Mouse (Mus musculus): ENCODE results near the gene Pacsin2. TPM values are rescaled to one million over a fixed set of nuclear protein-coding genes. Genes with fewer than 3 reads are reported as not detected.

The Pacsin2 gene
- polyA plus RNA-seq, 1 experiment from 2014 or later: 85.4 TPM

GRCm38 (mm10) chr15:83430419-83430818, 34.0 kb downstream of the Pacsin2 start:
- H3K27ac ChIP-seq (ENCODE audit: low read length): no peak overlapping the region
- H3K36me3 ChIP-seq (ENCODE audit: insufficient read depth, low read length): no peaks in the 10 kb centered on the region
- H3K27me3 ChIP-seq (ENCODE audit: insufficient read depth, low read length): no peaks in the 10 kb centered on the region
- no peak overlapping the region for H3K9ac ChIP-seq (replicated peaks; ENCODE audit: low read length)
- WGBS: 68% methylated on average over 7 of the region's 7 CpGs
- H3K9me3 ChIP-seq (ENCODE audit: low read length): no peaks in the 10 kb centered on the region
- ATAC-seq (ENCODE audit: low FRiP score, low TSS enrichment): no peak
- peaks cover 44% of the 10 kb centered on the region for H3K4me1 ChIP-seq (ENCODE audit: insufficient read depth, low read length)
- no peak overlapping the region for H3K4me2 ChIP-seq (replicated peaks; ENCODE audit: low read depth, low read length)
- no peak overlapping the region for H3K4me3 ChIP-seq (ENCODE audit: low read length)

- H3K27me3 ChIP-seq (ENCODE audit: insufficient read depth, low read length): no peaks in the 10 kb centered on the region
- H3K9me3 ChIP-seq (ENCODE audit: low read length): no peaks in the 10 kb centered on the region
- H3K36me3 ChIP-seq (ENCODE audit: insufficient read depth, low read length): no peaks in the 10 kb centered on the region
- H3K4me3 ChIP-seq (ENCODE audit: low read length): no peak overlapping the region
- no peak overlapping the region for H3K4me2 ChIP-seq (replicated peaks; ENCODE audit: low read depth, low read length)
- ATAC-seq (ENCODE audit: low FRiP score, low TSS enrichment): no peak
- H3K27ac ChIP-seq (ENCODE audit: low read length): no peak overlapping the region
- peaks cover 39% of the 10 kb centered on the region for H3K4me1 ChIP-seq (ENCODE audit: insufficient read depth, low read length)
- H3K9ac ChIP-seq (replicated peaks; ENCODE audit: low read length): no peak overlapping the region
- WGBS: 89% methylated on average over 1 of the region's 1 CpGs
Observed at GRCm38 (mm10) chr15:83428586-83428985, 35.8 kb downstream of the Pacsin2 start.

GRCm38 (mm10) chr15:83427294-83428163, 36.9 kb downstream of the Pacsin2 start:
- Histone ChIP-seq H3K9me3 (ENCODE audit: low read length) (no peaks in the 10 kb centered on the region), H3K4me2 (replicated peaks; ENCODE audit: low read depth, low read length) (no peak overlapping the region), H3K36me3 (ENCODE audit: insufficient read depth, low read length) (no peaks in the 10 kb centered on the region), H3K27me3 (ENCODE audit: insufficient read depth, low read length) (no peaks in the 10 kb centered on the region), H3K4me3 (ENCODE audit: low read length) (no peak overlapping the region), H3K4me1 (ENCODE audit: insufficient read depth, low read length) (peaks cover 32% of the 10 kb centered on the region), H3K27ac (ENCODE audit: low read length) (no peak overlapping the region), H3K9ac (replicated peaks; ENCODE audit: low read length) (no peak overlapping the region)
- no peak for ATAC-seq (ENCODE audit: low FRiP score, low TSS enrichment)
- 64% methylated on average over 9 of the region's 9 CpGs for WGBS

DNA sequence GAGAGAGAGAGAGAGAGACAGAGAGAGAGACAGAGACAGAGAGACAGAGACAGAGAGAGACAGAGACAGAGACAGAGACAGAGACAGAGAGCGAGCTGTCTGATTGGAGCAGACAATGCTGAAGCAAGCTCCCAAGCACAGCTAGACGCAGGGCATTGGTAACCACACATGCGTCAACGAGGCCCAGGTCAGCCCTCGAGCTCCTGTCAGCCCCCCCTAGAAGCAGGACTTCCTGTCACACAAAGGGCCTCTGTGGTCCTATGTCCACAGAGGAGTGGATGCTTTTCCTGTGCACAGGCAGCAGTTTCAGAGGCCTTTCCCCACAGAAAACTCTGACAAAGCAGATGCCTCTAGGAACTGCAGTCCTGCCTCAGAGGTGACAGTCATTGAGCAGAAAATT, 38.6 kb downstream of the Pacsin2 start:
- no peak for ATAC-seq (ENCODE audit: low FRiP score, low TSS enrichment)
- Histone ChIP-seq H3K4me1 (ENCODE audit: insufficient read depth, low read length) (peaks cover 28% of the 10 kb centered on the region), H3K9me3 (ENCODE audit: low read length) (no peaks in the 10 kb centered on the region), H3K4me2 (replicated peaks; ENCODE audit: low read depth, low read length) (no peak overlapping the region), H3K4me3 (ENCODE audit: low read length) (no peak overlapping the region), H3K27ac (ENCODE audit: low read length) (peak overlapping the region; percentile 45; the same call in 1 of the 2 replicates), H3K36me3 (ENCODE audit: insufficient read depth, low read length) (no peaks in the 10 kb centered on the region), H3K9ac (replicated peaks; ENCODE audit: low read length) (peak overlapping the region; percentile 44; the same call in 1 of the 2 replicates), H3K27me3 (ENCODE audit: insufficient read depth, low read length) (no peaks in the 10 kb centered on the region)
- 40% methylated on average over 5 of the region's 5 CpGs for WGBS

DNA sequence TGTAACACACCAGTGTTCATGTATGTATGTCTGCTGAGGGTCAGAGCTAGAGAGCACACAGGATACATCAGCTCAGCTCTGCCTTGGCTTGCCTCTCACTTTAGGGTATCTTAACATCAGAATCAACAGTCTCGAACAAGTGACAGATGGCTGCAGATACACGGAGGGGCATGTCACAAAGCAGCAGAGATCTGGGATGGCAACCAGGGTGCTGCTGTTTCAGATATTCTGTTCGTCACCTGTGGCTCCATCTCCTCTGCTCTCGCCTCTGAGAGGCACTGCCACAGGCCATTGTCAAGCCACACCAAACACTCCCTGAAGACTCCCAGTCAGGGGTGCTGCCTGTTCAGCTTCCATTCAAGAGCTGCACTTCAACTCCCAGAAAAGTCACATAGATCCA, 39.1 kb downstream of the Pacsin2 start:
- Histone ChIP-seq H3K4me3 (ENCODE audit: low read length) (no peak overlapping the region), H3K4me1 (ENCODE audit: insufficient read depth, low read length) (peaks cover 28% of the 10 kb centered on the region), H3K9me3 (ENCODE audit: low read length) (no peaks in the 10 kb centered on the region), H3K27ac (ENCODE audit: low read length) (no peak overlapping the region), H3K4me2 (replicated peaks; ENCODE audit: low read depth, low read length) (no peak overlapping the region), H3K27me3 (ENCODE audit: insufficient read depth, low read length) (no peaks in the 10 kb centered on the region), H3K36me3 (ENCODE audit: insufficient read depth, low read length) (no peaks in the 10 kb centered on the region), H3K9ac (replicated peaks; ENCODE audit: low read length) (no peak overlapping the region)
- WGBS: 79% methylated on average over 4 of the region's 4 CpGs
- no peak for ATAC-seq (ENCODE audit: low FRiP score, low TSS enrichment)

DNA sequence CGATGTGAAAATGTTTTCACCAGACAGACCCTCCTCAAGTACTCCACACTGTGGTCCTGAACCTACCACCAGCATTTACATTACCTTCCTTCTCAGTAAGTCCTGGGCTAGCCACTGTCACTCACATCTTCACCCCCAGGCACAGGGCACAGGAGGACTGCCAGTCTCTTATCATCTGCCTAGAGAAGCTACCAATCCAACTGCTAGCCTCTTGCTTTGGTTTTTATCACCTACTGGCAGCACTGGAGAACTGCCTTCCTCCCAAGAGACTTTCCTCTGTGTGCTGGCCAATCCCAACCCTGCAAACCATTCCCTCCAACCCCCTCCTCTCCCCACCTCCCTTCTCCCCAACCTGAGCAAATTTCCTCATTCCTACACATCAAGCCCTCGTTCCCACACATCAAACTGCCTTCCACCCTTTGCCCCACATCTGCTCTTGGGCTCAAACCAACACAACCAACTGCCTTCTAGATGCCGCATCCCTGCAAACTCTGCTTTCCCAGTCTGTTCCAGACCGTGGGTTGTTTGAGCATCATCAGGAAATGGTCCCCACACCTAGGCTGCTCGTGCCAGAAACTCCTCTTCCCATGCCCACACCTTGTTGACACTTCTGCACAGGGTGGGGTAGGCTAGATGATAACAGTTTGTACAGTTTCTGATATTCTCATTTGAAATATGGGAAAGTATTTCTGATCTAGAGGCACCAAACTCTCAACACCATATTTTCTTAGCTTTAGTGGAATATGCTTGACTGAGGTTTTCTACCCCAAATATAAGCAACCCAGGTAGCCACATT, 40.6 kb downstream of the Pacsin2 start:
- no peaks in the 10 kb centered on the region for H3K9me3 ChIP-seq (ENCODE audit: low read length)
- H3K4me3 ChIP-seq (ENCODE audit: low read length): no peak overlapping the region
- WGBS: 55% methylated on average over 5 of the region's 5 CpGs
- H3K36me3 ChIP-seq (ENCODE audit: insufficient read depth, low read length): no peaks in the 10 kb centered on the region
- H3K9ac ChIP-seq (replicated peaks; ENCODE audit: low read length): no peak overlapping the region
- no peak overlapping the region for H3K4me2 ChIP-seq (replicated peaks; ENCODE audit: low read depth, low read length)
- no peak for ATAC-seq (ENCODE audit: low FRiP score, low TSS enrichment)
- no peaks in the 10 kb centered on the region for H3K27me3 ChIP-seq (ENCODE audit: insufficient read depth, low read length)
- H3K27ac ChIP-seq (ENCODE audit: low read length): no peak overlapping the region
- H3K4me1 ChIP-seq (ENCODE audit: insufficient read depth, low read length): peaks cover 37% of the 10 kb centered on the region

GRCm38 (mm10) chr15:83422299-83422981, 42.0 kb downstream of the Pacsin2 start:
- Histone ChIP-seq H3K36me3 (ENCODE audit: insufficient read depth, low read length) (no peaks in the 10 kb centered on the region), H3K4me2 (replicated peaks; ENCODE audit: low read depth, low read length) (no peak overlapping the region), H3K27me3 (ENCODE audit: insufficient read depth, low read length) (no peaks in the 10 kb centered on the region), H3K4me3 (ENCODE audit: low read length) (no peak overlapping the region), H3K9ac (replicated peaks; ENCODE audit: low read length) (no peak overlapping the region), H3K9me3 (ENCODE audit: low read length) (no peaks in the 10 kb centered on the region), H3K27ac (ENCODE audit: low read length) (no peak overlapping the region), H3K4me1 (ENCODE audit: insufficient read depth, low read length) (peaks cover 42% of the 10 kb centered on the region)
- WGBS: 87% methylated on average over 15 of the region's 15 CpGs
- no peak for ATAC-seq (ENCODE audit: low FRiP score, low TSS enrichment)

DNA sequence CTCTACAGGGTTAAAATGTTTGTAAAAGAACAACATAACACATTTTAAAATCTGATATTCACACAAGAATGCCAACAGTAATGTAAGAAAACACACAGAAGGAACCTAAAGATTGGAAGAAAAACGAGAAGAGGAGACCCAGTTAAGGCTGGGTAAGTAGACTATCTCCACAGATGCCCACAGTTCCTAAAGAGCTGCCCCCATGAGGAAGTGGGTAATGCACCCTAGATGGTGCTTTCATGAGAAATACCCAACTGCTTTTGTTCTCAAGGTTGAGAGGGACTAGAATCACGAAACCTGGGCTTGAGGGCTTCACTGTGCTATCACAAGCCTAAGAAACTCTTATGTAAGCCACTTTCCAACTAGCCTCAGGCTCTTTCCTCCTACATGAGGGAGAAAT, 44.8 kb downstream of the Pacsin2 start:
- Histone ChIP-seq H3K4me2 (replicated peaks; ENCODE audit: low read depth, low read length) (no peak overlapping the region), H3K4me3 (ENCODE audit: low read length) (no peak overlapping the region), H3K36me3 (ENCODE audit: insufficient read depth, low read length) (no peaks in the 10 kb centered on the region), H3K9ac (replicated peaks; ENCODE audit: low read length) (no peak overlapping the region), H3K9me3 (ENCODE audit: low read length) (no peaks in the 10 kb centered on the region), H3K27me3 (ENCODE audit: insufficient read depth, low read length) (no peaks in the 10 kb centered on the region), H3K4me1 (ENCODE audit: insufficient read depth, low read length) (peaks cover 32% of the 10 kb centered on the region), H3K27ac (ENCODE audit: low read length) (no peak overlapping the region)
- ATAC-seq (ENCODE audit: low FRiP score, low TSS enrichment): no peak
- WGBS: 70% methylated on average over 2 of the region's 2 CpGs

DNA sequence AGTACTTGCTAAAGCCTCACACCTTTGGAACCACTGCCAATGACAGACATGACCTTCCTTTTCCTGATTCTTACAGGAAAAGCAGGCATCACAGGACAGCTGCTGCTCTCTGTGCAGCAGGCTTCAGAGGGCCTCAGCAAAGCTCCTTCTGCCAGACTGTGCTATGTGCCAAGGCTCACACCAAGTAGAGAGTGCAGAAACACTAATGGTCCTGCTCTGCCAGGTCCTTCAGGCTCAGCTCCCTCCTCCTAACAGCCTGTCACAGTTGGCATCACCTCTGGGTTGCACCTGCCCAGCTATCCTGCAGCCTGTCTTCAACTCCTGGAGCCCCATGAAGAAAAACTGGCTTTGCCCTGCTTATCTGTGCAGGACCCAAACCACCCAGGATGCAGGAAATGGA, 45.7 kb downstream of the Pacsin2 start:
- no peak overlapping the region for H3K4me2 ChIP-seq (replicated peaks; ENCODE audit: low read depth, low read length)
- no peak overlapping the region for H3K27ac ChIP-seq (ENCODE audit: low read length)
- H3K9me3 ChIP-seq (ENCODE audit: low read length): no peaks in the 10 kb centered on the region
- no peak overlapping the region for H3K4me3 ChIP-seq (ENCODE audit: low read length)
- peaks cover 28% of the 10 kb centered on the region for H3K4me1 ChIP-seq (ENCODE audit: insufficient read depth, low read length)
- H3K36me3 ChIP-seq (ENCODE audit: insufficient read depth, low read length): no peaks in the 10 kb centered on the region
- no peaks in the 10 kb centered on the region for H3K27me3 ChIP-seq (ENCODE audit: insufficient read depth, low read length)
- 0 out of 2 replicates have a peak overlapping the region, but pooled peaks have one; percentile 6 for H3K9ac ChIP-seq (replicated peaks; ENCODE audit: low read length)
- no peak for ATAC-seq (ENCODE audit: low FRiP score, low TSS enrichment)

All from kidney, embryonic 16.5 days (tissue).